Mouse (Mus musculus) c-Kit-positive CD71-negative TER-119-negative erythroid progenitor cells, embryonic 14.5 days (primary cell): Measurements from ENCODE around the gene Slc16a3.

Source experiments
- DNase-seq: peaks from one replicate; pipeline ENCODE4 v3.0.0-alpha.2; 2013; ENCODE audit warnings: low read depth

Slc16a3 gene

DNA sequence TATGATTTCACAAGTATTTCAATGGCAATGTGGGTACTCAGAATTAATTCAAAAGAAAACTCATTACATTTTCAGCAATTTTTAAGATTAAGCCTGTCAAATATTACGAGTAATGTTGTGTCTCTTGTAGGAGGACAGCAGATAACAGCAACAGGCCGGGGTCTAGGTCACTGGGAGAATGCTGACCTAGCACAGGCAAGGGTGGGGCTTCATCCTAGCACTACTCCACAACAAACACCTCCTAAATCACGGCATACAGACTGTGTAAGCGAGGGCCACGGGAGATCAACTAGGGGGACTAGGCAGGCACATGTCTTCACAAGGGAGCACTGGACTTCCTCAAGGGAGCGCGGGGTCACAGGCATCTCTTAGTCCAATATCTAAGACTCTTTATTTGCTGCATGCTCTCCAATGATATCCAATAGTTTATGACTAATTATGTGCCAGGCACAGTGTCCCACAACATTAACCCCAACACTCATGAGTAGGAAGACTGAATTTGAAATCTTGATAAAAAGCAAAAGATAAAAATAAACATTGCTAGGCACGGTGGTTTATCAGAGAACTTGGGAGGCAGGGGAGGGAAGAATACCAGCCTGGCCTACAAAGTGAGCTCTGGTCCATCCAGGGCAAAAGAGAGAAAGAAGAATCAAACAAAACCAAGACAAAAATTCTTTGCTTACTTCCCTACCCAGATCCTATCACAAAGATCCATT is 31.6 kb downstream of the Slc16a3 start:
- DNase-seq = no peak

DNA sequence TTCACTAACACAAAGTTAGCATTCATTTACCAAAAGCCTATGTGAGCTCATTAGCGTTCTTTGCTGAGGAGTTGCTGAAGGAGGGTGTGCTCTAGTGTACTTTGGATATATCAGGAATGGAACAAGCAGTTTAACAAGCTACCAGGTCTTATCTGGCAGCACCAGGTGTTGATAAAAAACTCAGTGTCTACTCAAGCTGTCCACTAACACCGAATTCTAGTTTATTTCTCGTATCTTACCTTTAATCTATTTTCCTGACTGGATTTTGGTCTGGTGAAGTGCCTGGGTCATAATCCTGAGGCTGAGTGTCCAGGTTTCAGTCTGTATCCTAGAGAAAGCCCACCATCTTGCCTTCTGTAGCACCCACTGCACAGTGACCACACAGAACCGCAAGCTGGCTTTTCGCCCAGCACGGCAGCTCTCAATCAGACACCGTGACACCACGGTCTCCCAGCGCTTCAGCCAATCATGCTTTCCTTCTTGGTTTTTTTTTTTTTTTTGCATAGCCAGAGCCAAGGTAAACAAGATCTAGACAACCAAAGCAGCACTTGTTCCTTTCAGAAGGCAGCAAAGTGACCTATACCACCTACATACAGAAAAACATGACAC is 32.3 kb downstream of the Slc16a3 start:
- DNase-seq = no peak

DNA sequence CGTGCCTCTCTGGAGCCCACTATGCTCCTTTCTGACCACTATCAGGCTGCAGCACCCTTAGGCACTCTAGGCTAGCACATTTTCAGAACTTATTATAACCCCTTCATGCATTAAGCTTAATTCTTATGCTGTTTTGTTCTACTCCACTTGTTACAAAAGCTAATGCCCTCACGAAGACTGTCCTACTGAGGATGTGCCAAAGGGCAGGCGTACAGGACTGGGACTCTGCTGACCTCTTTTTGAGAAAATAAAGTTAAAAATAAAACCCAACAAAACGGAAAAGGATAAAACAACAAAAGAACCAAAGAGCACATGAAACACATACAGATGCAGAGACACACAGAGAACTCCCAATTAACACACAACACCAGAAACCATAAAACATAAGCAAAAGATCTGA is 33.4 kb downstream of the Slc16a3 start:
- DNase-seq = no peak

DNA sequence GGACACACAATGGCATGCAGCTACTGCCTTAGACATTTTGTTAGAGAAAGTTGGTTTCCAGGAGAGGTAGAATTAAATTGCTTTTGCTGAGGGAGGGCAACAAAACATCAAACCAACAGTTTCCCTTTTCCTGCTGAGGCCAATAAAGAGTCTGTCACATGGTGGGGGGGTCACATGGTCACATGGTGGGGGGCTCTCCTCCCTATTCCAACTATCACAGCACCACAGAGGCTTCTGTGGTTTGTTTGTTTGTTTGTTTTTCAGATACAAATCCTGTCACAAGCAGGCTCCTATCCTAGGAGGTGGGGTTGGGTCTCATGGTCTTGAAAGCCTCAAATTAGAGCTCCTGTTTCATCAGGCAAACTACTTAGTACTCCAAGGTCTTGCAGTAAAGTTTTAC is 34.2 kb downstream of the Slc16a3 start:
- DNase-seq = no peak

DNA sequence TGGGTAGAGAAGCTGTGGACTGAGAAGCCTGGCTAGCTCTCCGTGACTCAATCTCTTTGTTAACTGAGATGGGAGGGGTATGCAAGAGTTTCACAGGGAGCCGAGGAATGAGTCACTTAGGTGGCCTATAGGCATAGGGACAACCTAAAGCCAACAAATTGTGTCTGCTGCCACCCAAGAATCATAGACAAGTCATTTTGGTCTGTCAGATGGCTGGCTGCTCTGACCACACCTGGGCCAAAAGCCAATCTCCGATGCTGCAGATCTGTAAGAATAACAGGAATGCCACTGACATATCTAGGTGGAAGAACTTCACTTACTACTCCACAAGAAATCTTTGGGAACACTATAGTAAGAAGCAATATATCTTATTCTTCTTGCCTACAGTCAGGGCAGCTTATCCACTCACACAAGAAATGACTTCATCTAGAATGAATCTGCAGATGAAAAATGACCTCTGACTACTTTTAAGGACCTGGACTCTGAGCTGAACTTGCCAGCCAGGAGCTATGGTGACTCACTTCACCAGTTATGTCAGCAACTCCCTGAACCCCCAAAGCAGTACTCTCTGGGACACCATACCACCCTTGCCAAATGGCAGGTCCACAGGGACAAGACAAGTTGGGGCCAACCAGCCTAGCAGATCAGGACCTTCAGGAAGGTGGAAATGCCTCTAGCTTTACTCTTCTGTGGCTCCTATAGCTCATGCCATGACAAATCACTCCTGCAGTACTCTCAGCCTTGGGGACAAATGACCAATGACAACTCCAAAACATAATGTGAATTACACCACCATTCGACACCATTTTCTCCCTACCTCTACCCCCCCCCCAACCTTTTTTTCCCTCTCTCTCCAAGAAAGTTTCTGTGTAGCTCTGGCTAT is 36.4 kb downstream of the Slc16a3 start:
- DNase-seq = no peak

DNA sequence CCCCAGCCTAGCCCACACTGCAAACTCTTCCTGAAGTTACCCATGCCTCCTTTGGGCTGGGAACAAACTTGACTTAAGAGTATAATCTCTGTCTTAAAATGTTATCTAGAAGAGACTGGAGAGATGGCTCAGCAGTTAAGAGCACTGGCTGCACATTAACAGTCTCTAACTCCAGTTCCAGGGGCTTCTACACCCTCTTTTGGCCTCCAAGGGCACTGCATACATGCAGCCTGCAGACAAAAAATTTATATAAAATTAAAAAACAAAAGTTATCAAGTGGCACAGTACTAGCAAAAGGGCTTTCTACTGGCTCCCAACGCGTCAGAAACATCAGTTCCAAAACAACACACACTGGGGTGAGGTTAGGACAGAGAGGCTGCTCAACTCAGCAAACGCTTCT is 39.3 kb downstream of the Slc16a3 start:
- no peak for DNase-seq

DNA sequence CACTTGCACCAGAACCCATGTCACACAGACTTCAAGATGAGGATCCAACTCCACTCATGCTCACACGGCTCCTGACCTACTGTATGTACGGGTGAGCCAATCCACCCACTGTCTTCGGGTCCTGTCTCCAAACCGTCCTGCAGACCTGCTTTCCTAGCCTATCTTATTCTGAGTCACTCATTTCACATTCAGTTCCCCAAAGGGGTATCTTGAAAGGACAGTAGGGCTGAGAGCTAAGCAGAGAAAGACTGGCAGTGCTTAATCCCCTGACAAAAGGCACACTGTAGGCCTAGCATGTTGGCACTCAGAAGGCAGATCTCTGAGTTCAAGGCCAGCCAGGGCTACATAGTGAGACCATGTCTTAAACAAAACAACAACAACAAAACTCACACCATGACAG is 40.1 kb downstream of the Slc16a3 start:
- DNase-seq = no peak

DNA sequence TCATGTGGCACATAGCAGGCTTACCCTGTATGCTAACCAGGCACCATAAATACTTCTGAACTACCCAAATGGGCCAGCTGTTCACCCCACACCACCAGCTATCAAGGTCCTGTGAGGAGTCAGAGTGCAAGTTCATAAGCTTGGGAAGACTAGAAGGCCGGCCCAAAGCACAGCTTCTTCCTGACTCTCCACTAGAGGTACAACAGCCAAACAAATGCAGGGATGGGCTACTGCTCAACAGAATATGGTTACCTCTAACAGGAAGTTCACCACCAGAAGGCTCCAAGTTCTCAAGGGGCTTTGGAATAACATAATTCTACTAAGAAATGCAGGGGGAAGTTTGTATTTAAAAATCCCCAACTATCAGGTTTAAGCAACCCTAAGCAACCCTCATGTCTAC is 41.2 kb downstream of the Slc16a3 start:
- DNase-seq = no peak

DNA sequence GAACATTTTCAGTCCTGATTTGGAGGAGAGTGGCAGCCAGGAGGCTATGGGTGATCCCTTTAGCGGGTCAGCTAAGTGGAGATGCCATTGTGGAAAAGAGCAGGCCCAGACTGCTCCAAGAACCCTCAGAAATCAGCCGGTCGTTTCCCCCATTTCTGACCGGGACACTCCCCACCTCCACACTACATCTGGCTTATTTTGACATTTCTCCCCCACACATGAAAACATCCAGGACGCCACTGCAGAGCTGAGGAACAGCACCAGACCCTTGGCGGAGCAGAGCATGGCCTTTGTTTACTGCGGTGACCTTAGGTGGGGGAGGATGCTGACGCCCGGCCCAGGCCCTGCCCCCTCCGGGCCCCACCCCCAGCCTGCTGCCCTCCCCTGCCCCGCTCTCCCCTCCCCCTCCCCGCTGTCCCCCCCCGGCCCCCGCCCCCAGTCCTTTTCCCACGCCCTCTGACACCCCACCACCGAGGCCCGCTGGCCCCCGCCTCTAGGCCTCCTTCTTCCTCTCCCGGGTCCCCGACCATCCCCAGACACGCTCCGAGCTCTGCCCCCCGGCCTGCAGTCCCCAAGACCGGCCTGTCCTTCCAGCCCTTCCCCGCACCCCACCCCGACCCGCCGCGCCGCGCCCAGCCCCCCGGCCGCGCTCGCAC is 42.0 kb downstream of the Slc16a3 start:
- no peak for DNase-seq

DNA sequence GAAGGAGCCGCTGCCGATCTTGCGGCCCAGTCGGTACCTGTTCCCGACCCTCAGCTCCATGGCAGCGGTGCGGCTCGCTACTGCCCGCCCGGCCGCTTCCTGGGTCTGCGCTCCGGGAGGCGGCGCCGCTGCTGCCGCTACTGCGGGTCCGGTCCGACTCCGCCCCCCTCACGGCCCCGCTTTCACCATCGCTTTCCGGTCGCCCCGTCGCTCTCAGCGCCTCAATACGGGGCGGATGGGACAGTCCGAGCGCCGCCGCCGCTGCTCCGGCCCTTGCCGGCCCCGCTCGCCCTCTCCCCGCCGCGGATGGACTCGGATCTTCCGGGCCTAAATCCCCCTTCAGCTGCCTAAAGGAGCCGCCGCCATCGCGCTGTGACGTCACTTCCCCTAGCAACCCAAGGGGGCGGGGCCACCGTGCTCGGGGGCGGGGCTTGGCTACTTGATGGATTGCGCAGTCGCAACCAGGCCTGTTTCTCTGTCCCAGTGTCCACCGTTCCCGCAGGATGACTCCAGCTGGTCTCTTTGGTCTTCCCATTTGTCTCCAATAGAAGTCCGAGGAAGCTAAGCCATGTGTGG is 42.8 kb downstream of the Slc16a3 start, which contains the start of gene Csnk1d:
TSS of gene Csnk1d (minus strand) at position 380 of the 576 bp plus-strand sequence.
- peak; percentile 90 for DNase-seq

DNA sequence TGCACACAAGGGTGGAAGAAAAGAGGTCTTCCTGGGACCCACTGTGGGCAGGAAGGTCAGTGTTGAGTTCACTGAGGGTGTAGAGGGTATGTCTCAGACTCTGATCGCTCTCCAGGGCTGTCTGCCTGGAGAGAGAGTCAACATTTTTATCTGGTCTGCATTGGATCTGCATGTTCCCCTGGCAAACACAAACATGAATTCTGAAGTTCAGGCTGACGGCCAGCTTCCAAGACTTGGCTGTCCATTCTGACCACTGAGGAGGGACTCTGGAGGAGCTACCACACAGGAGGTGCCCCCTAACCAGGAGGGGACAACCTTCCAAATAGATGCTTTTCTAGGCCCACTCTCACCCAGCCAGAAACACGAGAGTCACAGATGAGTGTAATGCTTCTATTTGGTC is 43.5 kb downstream of the Slc16a3 start:
- DNase-seq = no peak

DNA sequence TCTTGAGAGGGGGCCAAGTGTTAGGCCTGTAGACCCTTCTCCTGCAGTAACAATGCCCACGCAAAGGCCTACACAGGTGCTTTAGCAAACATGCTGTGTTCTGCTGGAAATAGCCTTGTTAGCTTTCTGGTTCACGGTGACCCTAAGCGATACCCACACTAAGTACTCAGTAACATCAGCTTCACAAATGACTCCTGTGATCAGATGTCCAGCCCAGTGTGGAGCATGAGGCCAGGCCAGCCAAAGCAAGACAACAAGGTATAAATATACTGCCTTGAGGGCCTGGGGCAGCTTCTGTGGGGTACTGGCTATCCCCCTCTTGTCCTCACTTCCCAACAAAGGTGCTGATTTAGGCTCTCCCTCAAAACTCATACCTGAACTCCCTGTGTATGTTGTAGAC is 44.8 kb downstream of the Slc16a3 start:
- DNase-seq = no peak

DNA sequence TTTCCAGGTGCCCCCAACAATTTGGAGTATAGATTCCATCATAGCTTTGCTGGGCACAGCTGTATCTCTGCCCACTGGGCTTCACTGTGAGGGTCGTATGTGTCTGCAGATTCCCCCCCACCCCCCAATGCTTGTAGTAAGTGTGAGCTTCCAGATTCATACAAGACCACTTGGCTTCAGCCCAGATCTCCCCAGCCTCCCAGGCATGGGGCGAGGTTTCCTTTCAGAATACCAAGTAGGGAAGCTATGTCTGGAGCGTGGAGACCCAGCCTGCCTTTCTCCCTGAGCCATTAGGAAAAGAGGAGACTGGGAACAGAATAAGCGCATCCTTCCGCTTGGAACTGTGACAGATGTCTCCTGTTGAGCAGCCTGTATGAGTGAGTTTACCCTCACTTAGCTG is 45.3 kb downstream of the Slc16a3 start:
- DNase-seq = no peak

DNA sequence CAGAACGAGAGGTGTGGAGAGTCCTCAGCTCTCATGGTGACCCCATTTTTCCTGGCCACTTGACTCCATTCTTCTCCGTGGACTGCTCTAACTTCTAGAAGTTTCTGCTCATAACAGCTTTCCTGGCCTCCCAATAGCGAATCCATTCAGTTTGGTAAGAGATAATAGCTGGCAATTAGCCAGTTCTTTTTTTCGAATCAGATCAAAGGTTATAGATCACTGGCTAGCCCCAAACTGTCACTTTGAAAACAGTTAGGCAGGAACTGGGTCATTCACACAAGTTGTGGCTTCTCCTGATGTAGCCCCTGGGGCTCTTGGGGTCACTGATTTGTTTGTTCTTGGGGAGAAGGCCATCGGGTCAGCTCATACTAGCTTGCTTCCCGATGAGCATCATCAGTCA is 46.5 kb downstream of the Slc16a3 start:
- DNase-seq = no peak

DNA sequence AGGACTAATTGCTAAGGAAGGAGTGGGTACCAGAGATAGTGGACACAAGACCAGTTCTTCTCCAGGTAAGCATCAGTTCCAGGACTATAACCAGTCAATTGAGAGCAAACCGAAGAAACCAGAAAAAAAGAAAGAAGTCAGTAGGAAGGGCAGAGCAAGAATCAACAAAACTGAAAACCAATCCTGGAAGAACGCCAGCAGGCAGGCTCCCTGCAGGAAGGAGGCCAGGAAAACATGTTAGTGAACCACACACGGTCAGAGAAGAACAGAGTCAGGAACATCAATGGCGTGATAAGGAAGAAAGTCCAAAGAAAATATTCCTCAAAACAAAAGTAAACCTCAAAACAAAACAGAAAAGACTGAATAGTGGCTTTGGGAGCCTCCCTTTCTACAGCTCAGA is 53.7 kb downstream of the Slc16a3 start:
- DNase-seq = no peak

DNA sequence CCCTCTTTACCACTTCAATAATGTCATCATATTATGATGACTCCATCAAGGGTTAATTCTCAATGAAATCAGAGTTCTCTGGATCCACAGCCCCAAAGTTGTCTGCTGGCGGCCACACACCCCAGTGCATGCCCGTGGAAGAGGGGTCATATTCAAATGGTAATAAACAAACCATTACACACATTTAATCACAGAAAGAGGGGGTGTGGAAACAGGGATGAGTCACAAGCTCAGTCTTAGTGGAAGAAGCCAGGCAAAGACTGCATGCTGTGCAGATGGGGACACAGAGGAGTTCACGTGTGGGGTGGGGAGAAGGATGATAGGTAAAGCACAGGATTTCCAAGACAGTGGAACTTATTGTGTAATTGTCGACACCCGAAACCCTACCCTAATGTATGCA is 56.0 kb downstream of the Slc16a3 start:
- no peak for DNase-seq

DNA sequence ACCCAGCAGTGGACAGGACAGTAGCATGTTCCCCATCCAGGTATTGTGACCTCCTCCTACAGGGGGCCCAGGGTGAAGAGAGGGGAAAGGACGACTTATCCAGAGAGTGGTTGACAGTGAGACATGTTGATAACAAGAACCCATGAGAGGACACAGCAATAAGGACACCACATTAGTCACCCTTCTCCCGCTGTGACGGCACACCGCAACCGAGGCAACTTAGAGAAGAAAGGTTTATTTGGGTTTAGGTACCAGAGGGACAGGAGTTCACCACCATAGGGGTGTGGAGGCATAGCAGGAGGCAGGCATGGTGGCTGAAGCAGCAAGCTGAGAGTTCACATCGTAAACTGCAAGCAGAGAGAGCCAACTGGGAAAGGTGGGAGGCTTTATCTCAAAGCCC is 57.9 kb downstream of the Slc16a3 start:
- no peak for DNase-seq

DNA sequence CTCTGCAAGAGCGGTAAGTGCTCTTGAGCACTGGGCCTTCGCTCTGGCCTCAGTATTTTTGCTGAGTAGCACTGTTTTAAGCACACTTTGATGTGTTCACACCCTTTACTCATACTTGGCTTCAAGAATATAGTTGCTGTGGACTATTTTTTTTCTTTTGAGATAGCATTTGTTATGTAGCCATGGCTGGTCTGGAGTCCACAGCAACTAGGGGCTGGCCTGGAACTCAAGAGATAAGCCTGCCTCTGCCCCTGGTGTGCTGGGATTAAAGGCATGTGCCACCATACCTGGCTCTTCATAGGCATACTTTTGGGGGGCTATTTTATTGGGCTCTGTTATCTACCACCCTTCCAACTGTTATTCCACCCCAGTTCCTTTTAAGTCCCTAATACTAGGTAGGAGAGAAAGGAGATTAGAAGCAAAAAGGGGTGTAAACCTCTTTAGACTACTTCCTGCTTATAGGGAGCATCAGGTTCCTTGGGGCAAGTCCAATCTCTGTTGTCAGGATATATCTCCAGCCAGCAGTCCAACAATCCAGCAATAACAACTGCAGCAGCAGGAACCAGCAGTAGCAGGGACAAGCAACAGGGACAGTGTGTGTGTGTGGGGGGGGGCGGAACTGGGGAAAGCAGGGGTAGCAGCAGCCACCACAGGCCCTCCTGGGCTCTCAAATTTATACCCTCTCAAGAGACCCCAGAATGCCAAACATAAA is 61.9 kb downstream of the Slc16a3 start:
- DNase-seq = no peak
